Mouse (Mus musculus) intestine, postnatal 0 days (tissue): ENCODE results near the gene Slc12a1. TPM values are rescaled to one million over a fixed set of nuclear protein-coding genes. Genes with fewer than 3 reads are reported as not detected.

Experiments
- ATAC-seq: fragments of 200-750 bp; cut with Nextera tagmentation; 2 replicates; pipeline ENCODE4 v1.8.0; 2017; ENCODE audit warnings: mild to moderate bottlenecking, moderate TSS enrichment, moderate library complexity
- H3K27ac ChIP-seq: fragments of 300-500 bp; sonication (generic); 2 replicates; pipeline ENCODE4 v1.5.1; 2014; ENCODE audit warnings: mild to moderate bottlenecking, low read depth, low read length, moderate library complexity
- H3K27me3 ChIP-seq: fragments of 300-500 bp; sonication (generic); replicated peaks from 2 replicates; pipeline ENCODE4 v1.6.1; 2014; ENCODE audit warnings: low read length, mixed read lengths; ENCODE audit not compliant: control insufficient read depth, insufficient read depth
- H3K36me3 ChIP-seq: fragments of 300-500 bp; sonication (generic); 2 replicates; pipeline ENCODE4 v1.6.1; 2014; ENCODE audit warnings: mild to moderate bottlenecking, moderate library complexity; ENCODE audit not compliant: control insufficient read depth, insufficient read depth
- H3K4me1 ChIP-seq: fragments of 300-500 bp; sonication (generic); replicated peaks from 2 replicates; pipeline ENCODE4 v1.6.1; 2014; ENCODE audit warnings: antibody characterized with exemption, low read length, mixed read lengths; ENCODE audit not compliant: control insufficient read depth, insufficient read depth
- H3K4me2 ChIP-seq: fragments of 300-500 bp; sonication (generic); replicated peaks from 2 replicates; pipeline ENCODE4 v1.6.1; 2014; ENCODE audit warnings: low read depth, mild to moderate bottlenecking, moderate library complexity
- H3K4me3 ChIP-seq: fragments of 300-500 bp; sonication (generic); 2 replicates; pipeline ENCODE4 v1.5.1; 2014; ENCODE audit warnings: low read depth, low read length
- H3K9ac ChIP-seq: fragments of 300-500 bp; sonication (generic); 2 replicates; pipeline ENCODE4 v1.6.1; 2014; ENCODE audit warnings: mild to moderate bottlenecking, low read depth, low read length
- H3K9me3 ChIP-seq: fragments of 300-500 bp; sonication (generic); 2 replicates; pipeline ENCODE4 v1.6.1; 2016; ENCODE audit warnings: mixed run types; ENCODE audit not compliant: control insufficient read depth
- CTCF ChIP-seq: sonication (generic); IDR thresholded peaks from 2 replicates; pipeline ENCODE4 v1.5.1; 2016; ENCODE audit warnings: low read depth, mild to moderate bottlenecking, control low read depth, antibody characterized with exemption, moderate library complexity
- WGBS: fragments of 180-500 bp; shearing (Covaris S2); extraction: QIAGEN DNeasy Blood & Tissue Kit; methylation state at CpG from one replicate; pipeline ENCODE4 v1.1.7; 2014; 5-methylcytosine and 5-hydroxymethylcytosine counted together
- polyA plus RNA-seq: library from polyadenylated mRNA; unstranded; fragments of >200 nt; fragmentation: Nextera tagmentation; extraction: Ambion mirVana; gene quantifications from 2 replicates; pipeline ENCODE4 v1.2.1, GENCODE M21; 2015

The Slc12a1 gene
- polyA plus RNA-seq, 1 experiment from 2014 or later = not detected

DNA sequence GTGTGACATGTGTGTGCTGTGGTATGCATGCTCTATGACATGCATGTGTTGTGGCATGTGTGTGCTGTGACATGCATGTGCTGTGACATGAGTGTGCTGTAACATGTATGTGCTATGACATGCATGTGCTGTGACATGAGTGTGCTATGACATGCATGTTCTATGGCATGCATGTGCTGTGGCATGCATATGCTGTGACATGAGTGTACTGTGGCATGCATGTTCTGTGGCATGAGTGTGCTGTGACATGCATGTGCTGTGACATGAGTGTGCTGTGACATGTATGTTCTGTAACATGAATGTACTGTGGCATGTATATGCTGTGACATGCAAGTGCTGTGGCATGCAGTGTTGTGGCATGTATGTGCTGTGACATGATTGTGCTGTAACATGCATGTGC, 40.6 kb downstream of the Slc12a1 start:
- no peaks in the 10 kb centered on the region for H3K36me3 ChIP-seq
- no peaks in the 10 kb centered on the region for H3K9me3 ChIP-seq
- no peak overlapping the region for H3K4me3 ChIP-seq
- H3K27ac ChIP-seq = no peak overlapping the region
- ATAC-seq = no peak
- no peak overlapping the region for H3K9ac ChIP-seq
- no peaks in the 10 kb centered on the region for H3K4me1 ChIP-seq
- TF ChIP-seq CTCF = no peak
- H3K27me3 ChIP-seq = no peaks in the 10 kb centered on the region
- H3K4me2 ChIP-seq = no peak overlapping the region

DNA sequence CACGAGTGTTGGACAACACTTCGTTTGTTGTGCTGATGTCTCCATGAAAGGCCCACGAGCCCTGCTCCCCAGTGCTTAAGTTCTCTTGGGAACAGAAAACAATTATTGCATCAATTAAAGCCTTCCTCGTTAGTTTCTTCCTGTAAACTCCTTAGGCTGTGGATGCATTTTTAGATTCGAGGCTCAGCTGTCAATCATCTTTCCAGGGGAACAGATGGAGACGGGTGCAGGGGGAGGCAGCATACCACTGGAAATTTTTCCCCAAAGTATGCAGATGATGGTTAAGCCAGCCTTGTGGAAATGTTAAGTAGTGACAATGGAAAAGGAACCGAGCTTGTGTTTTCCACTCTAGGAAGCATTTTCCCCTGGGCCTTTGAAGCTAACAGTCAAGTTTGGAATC, 44.5 kb downstream of the Slc12a1 start:
- 74% methylated on average over 7 of the region's 7 CpGs for WGBS
- H3K4me3 ChIP-seq = no peak overlapping the region
- no peak overlapping the region for H3K9ac ChIP-seq

DNA sequence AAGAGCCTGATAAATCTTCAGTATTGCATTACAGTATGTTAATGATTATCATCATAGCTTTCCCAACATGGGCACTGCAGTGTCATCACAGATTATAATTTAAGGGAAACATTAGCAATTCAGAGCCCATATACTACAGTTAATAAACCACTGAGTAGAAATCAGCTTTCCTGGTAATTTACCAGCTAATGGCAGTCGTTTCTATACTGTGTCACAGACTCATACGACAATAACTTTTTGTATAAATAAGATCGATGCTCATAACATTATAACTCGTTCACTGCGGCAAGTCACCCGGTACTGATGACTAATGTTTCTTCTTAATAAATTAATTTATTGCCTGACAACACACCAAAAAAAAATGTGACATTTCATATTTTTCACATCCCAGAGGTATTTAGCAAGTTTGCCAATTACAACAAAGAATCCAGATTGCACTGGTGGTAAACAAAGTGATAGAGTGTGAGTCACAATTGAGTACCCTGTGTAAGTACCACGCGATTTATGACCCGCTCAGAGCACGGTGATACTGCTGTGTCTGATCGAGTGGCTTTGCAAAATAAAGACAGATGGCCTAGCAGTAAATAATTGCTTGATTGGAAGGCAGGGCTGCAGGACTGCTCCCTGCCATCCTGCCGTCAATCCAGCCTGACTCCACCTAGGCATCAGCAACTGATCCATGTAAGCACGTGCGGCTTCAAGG, 56.7 kb downstream of the Slc12a1 start:
- TF ChIP-seq CTCF = no peak
- no peak for ATAC-seq
- Histone ChIP-seq H3K4me1 (no peaks in the 10 kb centered on the region), H3K9me3 (no peaks in the 10 kb centered on the region), H3K4me2 (no peak overlapping the region), H3K27ac (no peak overlapping the region), H3K27me3 (no peaks in the 10 kb centered on the region), H3K36me3 (no peaks in the 10 kb centered on the region), H3K4me3 (no peak overlapping the region), H3K9ac (no peak overlapping the region)
- 64% methylated on average over 14 of the region's 14 CpGs for WGBS

More for the DNA sequence above, 44.5 kb downstream of the Slc12a1 start:
- no peak for TF ChIP-seq CTCF
- Histone ChIP-seq H3K27ac (no peak overlapping the region), H3K4me2 (no peak overlapping the region), H3K4me1 (no peaks in the 10 kb centered on the region), H3K36me3 (no peaks in the 10 kb centered on the region), H3K9me3 (no peaks in the 10 kb centered on the region), H3K27me3 (no peaks in the 10 kb centered on the region)
- no peak for ATAC-seq

DNA sequence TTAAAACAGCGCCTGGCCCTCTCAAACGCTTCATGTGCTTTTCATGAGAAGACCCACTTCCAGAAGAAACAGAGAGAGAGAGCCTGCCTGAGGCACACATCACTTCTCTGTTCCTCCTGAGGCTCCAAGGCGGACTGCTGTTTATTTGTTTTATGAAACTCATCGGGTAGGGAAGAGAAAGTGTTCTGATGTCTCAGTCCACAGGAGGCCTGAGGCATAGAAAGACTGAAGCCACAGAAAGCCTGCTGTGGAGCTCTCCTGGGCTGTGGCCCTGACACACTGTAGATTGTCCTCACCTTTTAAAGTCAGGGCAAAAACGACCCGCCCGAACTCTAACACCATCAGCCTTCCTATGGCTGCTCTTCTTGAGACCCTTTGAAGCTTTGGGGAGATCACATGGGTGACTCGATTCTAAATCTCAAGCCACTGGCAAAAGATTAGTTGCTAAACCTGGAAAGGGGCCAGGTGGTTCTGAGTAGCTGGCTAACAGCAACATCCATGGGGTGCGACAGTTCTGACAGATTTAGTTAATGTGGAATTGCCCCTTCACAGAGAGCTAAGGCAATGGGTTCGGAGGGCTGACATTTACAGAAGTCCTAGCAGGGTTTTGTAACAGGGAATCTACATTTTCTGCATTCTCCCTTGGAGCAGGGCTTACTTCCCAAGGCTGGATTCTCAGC, 59.7 kb downstream of the Slc12a1 start:
- Histone ChIP-seq H3K36me3 (no peaks in the 10 kb centered on the region), H3K9me3 (no peaks in the 10 kb centered on the region), H3K4me3 (no peak overlapping the region), H3K27me3 (no peaks in the 10 kb centered on the region), H3K4me2 (no peak overlapping the region), H3K9ac (no peak overlapping the region), H3K4me1 (no peaks in the 10 kb centered on the region), H3K27ac (no peak overlapping the region)
- no peak for ATAC-seq
- no peak for TF ChIP-seq CTCF
- 62% methylated on average over 10 of the region's 10 CpGs for WGBS

DNA sequence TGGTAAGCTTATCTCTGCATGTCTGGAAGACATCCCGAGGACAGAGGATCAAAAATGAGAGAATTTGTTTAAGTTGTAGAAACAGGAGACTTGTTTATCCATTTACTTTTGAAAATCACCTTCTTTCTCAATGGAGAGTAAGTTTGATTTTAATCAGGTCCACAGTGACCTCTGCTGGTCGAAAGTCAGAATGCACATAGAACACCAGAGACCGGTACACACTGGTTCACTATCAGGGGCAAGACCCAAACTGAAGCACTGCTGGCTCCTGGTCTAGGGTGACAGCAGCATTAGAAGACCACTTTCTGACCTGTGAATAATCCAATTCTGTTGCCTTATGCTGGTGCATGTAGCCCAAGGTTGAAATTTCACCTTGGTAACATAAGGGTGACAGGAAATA, 62.3 kb downstream of the Slc12a1 start:
- no peaks in the 10 kb centered on the region for H3K27me3 ChIP-seq
- H3K4me3 ChIP-seq = no peak overlapping the region
- no peak overlapping the region for H3K27ac ChIP-seq
- H3K36me3 ChIP-seq = no peaks in the 10 kb centered on the region
- H3K9ac ChIP-seq = no peak overlapping the region
- ATAC-seq = no peak
- H3K4me1 ChIP-seq = no peaks in the 10 kb centered on the region
- no peaks in the 10 kb centered on the region for H3K9me3 ChIP-seq
- peak; percentile 81 for TF ChIP-seq CTCF
- 7% methylated on average over 3 of the region's 3 CpGs for WGBS
- H3K4me2 ChIP-seq = no peak overlapping the region

DNA sequence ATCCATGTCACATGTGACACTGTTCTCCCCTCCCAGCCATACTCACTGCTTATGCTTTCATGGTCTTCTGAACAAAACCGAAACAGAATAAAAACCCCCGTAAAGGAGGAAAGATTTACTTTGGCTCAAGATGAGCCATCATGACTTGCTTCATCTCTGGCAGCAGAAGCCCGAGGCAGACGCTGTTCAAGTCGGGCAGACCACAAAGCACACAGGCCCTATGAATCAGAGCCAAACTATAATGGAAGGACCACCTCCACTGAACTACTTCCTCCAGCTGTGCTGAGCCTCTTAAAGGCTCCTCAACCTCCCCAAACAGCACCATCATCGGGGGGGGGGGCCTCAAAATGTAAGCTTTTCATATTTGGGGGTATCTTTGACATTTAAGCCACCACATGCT, 65.0 kb downstream of the Slc12a1 start:
- Histone ChIP-seq H3K4me1 (no peaks in the 10 kb centered on the region), H3K9me3 (no peaks in the 10 kb centered on the region), H3K36me3 (no peaks in the 10 kb centered on the region), H3K27ac (no peak overlapping the region), H3K9ac (no peak overlapping the region), H3K4me2 (no peak overlapping the region), H3K4me3 (no peak overlapping the region), H3K27me3 (no peaks in the 10 kb centered on the region)
- ATAC-seq = no peak
- TF ChIP-seq CTCF = no peak
- 68% methylated on average over 6 of the region's 6 CpGs for WGBS
